Mouse (Mus musculus) heart, adult 2 months (tissue): Measurements from ENCODE around the gene Fars2. TPM values are rescaled to one million over a fixed set of nuclear protein-coding genes. Genes with fewer than 3 reads are reported as not detected.

Source experiments
- DNase-seq, 2 experiments: peaks; one replicate each; pipeline ENCODE4 v3.0.0; 2021
- H3K27ac ChIP-seq: fragments of 200-600 bp; 2 replicates; pipeline ENCODE4 v1.8.1; 2022
- H3K27me3 ChIP-seq: fragments of 200-500 bp; 2 replicates; pipeline ENCODE4 v1.6.1; 2012; ENCODE audit warnings: mild to moderate bottlenecking, low read length, inconsistent platforms, mixed read lengths; ENCODE audit not compliant: control insufficient read depth, insufficient read depth
- H3K36me3 ChIP-seq: fragments of 200-500 bp; 2 replicates; pipeline ENCODE4 v1.6.1; 2012; ENCODE audit warnings: low read length, inconsistent platforms; ENCODE audit not compliant: control insufficient read depth, insufficient read depth
- H3K4me1 ChIP-seq: fragments of 200-500 bp; 2 replicates; pipeline ENCODE4 v1.6.1; 2011; ENCODE audit warnings: low read length; ENCODE audit not compliant: control insufficient read depth, insufficient read depth
- H3K4me3 ChIP-seq: fragments of 200-600 bp; 2 replicates; pipeline ENCODE4 v1.8.1; 2022
- H3K79me2 ChIP-seq: fragments of 200-500 bp; replicated peaks from 2 replicates; pipeline ENCODE4 v1.6.1; 2012; ENCODE audit warnings: mild to moderate bottlenecking, inconsistent platforms, low read length, moderate library complexity, mixed read lengths; ENCODE audit not compliant: control insufficient read depth, insufficient read depth
- H3K9ac ChIP-seq: fragments of 200-500 bp; 2 replicates; pipeline ENCODE4 v1.6.1; 2012; ENCODE audit warnings: low read depth, mild to moderate bottlenecking, control low read depth, inconsistent platforms, low read length, mixed read lengths
- CTCF ChIP-seq: fragments of 200-600 bp; IDR thresholded peaks from 2 replicates; pipeline ENCODE4 v1.8.1; 2022; ENCODE audit warnings: antibody characterized with exemption, mild to moderate bottlenecking, moderate library complexity
- EP300 ChIP-seq: fragments of 200-500 bp; IDR thresholded peaks from 2 replicates; pipeline ENCODE4 v1.6.1; 2011; ENCODE audit warnings: low read depth, low read length, control low read depth; ENCODE audit not compliant: insufficient read depth
- POLR2A ChIP-seq: fragments of 200-500 bp; IDR thresholded peaks from 2 replicates; pipeline ENCODE4 v1.6.1; 2011; ENCODE audit warnings: mild to moderate bottlenecking, low read depth, low read length, control low read depth; ENCODE audit not compliant: insufficient read depth
- WGBS: fragments of 180-500 bp; shearing (Covaris S2); methylation state at CpG from one replicate; pipeline ENCODE4 v1.1.7; 2018; 5-methylcytosine and 5-hydroxymethylcytosine counted together
- intact Hi-C: fragments of 180-260 bp; cut with DNase I; formaldehyde crosslinking; loops from one replicate; pipeline ENCODE4 v1.15.1; 2025
- polyA plus RNA-seq: library from polyadenylated mRNA; depleted of rRNA; stranded (reverse); fragments of >200 nt; gene quantifications from 2 replicates; pipeline ENCODE4 v1.2.3, GENCODE M21; 2012
- total RNA-seq, 2 experiments: library from RNA; stranded (reverse); gene quantifications; 2 replicates each; pipeline ENCODE4 v1.2.3; 2021

Fars2 gene
- total and polyA plus RNA-seq, 3 experiments: 73.3 to 85.7 (median 77.7) TPM

- Histone ChIP-seq H3K27me3 (no peaks in the 10 kb centered on the region), H3K4me1 (peaks cover 4% of the 10 kb centered on the region; the same call in 1 of the 2 replicates), H3K27ac (no peak overlapping the region), H3K36me3 (no peaks in the 10 kb centered on the region), H3K79me2 (no peaks in the 10 kb centered on the region), H3K4me3 (no peak overlapping the region), H3K9ac (no peak overlapping the region)
- 55% methylated on average over 2 of the region's 2 CpGs for WGBS
- TF ChIP-seq CTCF (no peak), POLR2A (no peak), EP300 (no peak)
- intact Hi-C loops: no loop called here
- no peak for DNase-seq
These were observed 351.8 kb downstream of the Fars2 start for GRCm38 (mm10) chr13:36468963-36469362.

DNA sequence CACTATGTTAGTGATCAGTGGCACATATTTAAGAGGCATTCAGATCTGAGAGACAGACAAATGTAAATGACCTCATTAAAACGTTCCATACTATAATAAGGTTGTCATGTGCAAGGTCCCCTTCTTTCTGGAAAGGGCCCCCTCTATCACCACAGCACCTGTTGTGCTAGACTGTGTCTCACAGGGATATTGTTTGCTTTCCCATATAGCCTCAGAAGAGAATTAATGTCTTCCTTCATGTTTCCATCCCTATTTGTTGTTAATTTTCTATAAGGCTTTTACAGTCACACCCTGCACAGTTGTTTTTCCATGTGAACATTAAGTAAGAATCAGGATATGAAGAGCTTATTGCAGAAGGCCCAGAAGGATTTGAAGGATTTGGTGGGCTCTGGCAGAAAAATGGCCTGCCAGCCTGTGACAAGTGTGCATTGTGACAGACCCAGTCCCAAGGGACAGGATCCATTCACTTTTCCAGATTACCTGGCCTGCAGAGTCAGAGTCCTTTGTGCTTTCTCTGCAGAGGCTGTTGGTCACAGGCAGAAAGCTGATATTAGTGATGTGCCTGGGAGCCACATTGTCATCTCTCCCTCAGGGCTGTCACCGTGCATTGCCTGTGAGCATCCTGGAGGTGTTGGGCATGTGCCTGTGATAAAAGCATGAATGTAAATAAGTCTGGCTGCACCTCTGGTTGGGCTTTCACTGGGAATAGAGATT lies 352.4 kb downstream of the Fars2 start:
- Histone ChIP-seq H3K79me2 (no peaks in the 10 kb centered on the region), H3K36me3 (no peaks in the 10 kb centered on the region), H3K4me1 (peaks cover 4% of the 10 kb centered on the region; the same call in 1 of the 2 replicates), H3K27me3 (no peaks in the 10 kb centered on the region), H3K27ac (no peak overlapping the region), H3K4me3 (no peak overlapping the region), H3K9ac (no peak overlapping the region)
- TF ChIP-seq CTCF (no peak), EP300 (no peak), POLR2A (no peak)
- no peak for DNase-seq
- 81% methylated on average over 2 of the region's 2 CpGs for WGBS
- intact Hi-C loops: no loop called here

- no peak overlapping the region for H3K9ac ChIP-seq
- TF ChIP-seq EP300: no peak
- TF ChIP-seq POLR2A: no peak
- no peak for TF ChIP-seq CTCF
- H3K36me3 ChIP-seq: no peaks in the 10 kb centered on the region
- no peaks in the 10 kb centered on the region for H3K4me1 ChIP-seq
- 47% methylated on average over 5 of the region's 5 CpGs for WGBS
- no peak overlapping the region for H3K27ac ChIP-seq
- intact Hi-C loops: no loop called here
- no peaks in the 10 kb centered on the region for H3K79me2 ChIP-seq
- no peak for DNase-seq
- no peaks in the 10 kb centered on the region for H3K27me3 ChIP-seq
- H3K4me3 ChIP-seq: no peak overlapping the region
These were observed 360.4 kb downstream of the Fars2 start for GRCm38 (mm10) chr13:36477648-36478047.

DNA sequence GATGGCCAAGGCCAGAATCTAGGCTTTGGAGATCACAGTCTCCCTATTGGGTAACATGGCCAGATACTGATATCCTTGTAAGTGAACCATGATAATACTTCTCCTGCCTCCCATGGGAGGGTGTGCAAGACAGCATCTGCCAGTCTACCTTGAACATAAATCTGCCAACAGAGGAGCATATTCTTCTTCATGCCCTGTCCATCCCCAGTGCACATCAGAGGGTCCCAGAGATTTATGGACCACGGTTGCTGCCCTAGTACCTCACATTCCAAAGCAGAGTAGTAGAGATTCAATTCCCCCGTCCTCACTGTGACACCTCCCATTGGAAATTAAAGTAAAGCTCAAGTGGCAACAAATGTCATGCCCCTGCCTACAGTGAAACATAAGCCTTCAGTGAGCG lies 361.0 kb downstream of the Fars2 start:
- no peak for DNase-seq
- H3K9ac ChIP-seq: no peak overlapping the region
- no peaks in the 10 kb centered on the region for H3K36me3 ChIP-seq
- H3K79me2 ChIP-seq: no peaks in the 10 kb centered on the region
- no peak for TF ChIP-seq POLR2A
- TF ChIP-seq CTCF: no peak
- TF ChIP-seq EP300: no peak
- H3K27me3 ChIP-seq: no peaks in the 10 kb centered on the region
- H3K4me1 ChIP-seq: no peaks in the 10 kb centered on the region
- H3K27ac ChIP-seq: no peak overlapping the region
- intact Hi-C loops: no loop called here
- WGBS: 94% methylated on average over 3 of the region's 3 CpGs
- H3K4me3 ChIP-seq: no peak overlapping the region

- intact Hi-C loops: no loop called here
- DNase-seq: no peak
- no peaks in the 10 kb centered on the region for H3K36me3 ChIP-seq
- 71% methylated on average over 2 of the region's 2 CpGs for WGBS
- no peak overlapping the region for H3K27ac ChIP-seq
- no peaks in the 10 kb centered on the region for H3K27me3 ChIP-seq
- no peak overlapping the region for H3K4me3 ChIP-seq
- H3K9ac ChIP-seq: no peak overlapping the region
- H3K4me1 ChIP-seq: no peaks in the 10 kb centered on the region
- TF ChIP-seq EP300 (no peak), CTCF (no peak), POLR2A (no peak)
- no peaks in the 10 kb centered on the region for H3K79me2 ChIP-seq
These were observed 362.9 kb downstream of the Fars2 start for GRCm38 (mm10) chr13:36480101-36480500.

GRCm38 (mm10) chr13:36484391-36484790 lies 367.2 kb downstream of the Fars2 start:
- Histone ChIP-seq H3K9ac (no peak overlapping the region), H3K4me3 (no peak overlapping the region), H3K27ac (no peak overlapping the region), H3K27me3 (no peaks in the 10 kb centered on the region), H3K36me3 (peaks cover 1% of the 10 kb centered on the region; the same call in 1 of the 2 replicates), H3K4me1 (no peaks in the 10 kb centered on the region; the same call in 1 of the 2 replicates), H3K79me2 (no peaks in the 10 kb centered on the region)
- DNase-seq: no peak
- 94% methylated on average over 2 of the region's 2 CpGs for WGBS
- no peak for TF ChIP-seq EP300
- no peak for TF ChIP-seq CTCF
- TF ChIP-seq POLR2A: no peak
- intact Hi-C loops: no loop called here
